Mouse (Mus musculus) kidney, adult 2 months (tissue): ENCODE data around the gene Gabbr1.

Source experiments
- CTCF ChIP-seq: fragments of 200-500 bp; conservative IDR thresholded peaks from 2 replicates; pipeline ENCODE4 v1.5.1; 2011; ENCODE audit warnings: low read depth, mild to moderate bottlenecking, control low read depth, low read length, moderate library complexity, mixed read lengths; ENCODE audit not compliant: insufficient read depth, insufficient read length
- POLR2A ChIP-seq: fragments of 200-500 bp; IDR thresholded peaks from one replicate; pipeline ENCODE4 v1.6.1; 2011; ENCODE audit warnings: low read depth, low read length, control low read depth

DNA sequence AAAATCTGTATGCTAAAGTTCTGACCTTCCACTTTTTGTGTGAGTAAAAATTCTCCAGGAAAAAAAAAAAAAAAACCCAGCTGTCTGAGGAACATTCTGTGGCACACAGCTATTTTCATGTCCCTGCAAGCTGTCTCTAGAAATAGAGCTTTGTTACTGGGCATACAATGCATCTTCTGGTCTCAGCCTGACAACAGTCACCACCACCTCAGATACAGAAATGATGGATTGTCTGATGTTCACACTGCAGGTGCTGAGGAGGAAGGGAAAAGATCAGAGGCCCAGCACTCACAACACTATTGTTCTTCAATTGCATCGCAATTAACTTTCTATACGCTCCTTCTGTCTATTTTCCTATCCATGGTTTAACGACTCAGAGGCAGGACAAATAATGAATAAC, 27.4 kb upstream of the Gabbr1 start:
- TF ChIP-seq POLR2A (no peak), CTCF (no peak)
